Mouse (Mus musculus) testis, adult 2 months (tissue): ENCODE data around the gene Slc12a8.

Experiments used
- CTCF ChIP-seq: fragments of 200-500 bp; IDR thresholded peaks from 2 replicates; pipeline ENCODE4 v1.5.1; 2012; ENCODE audit warnings: low read depth, mild to moderate bottlenecking, inconsistent platforms, low read length, moderate library complexity; ENCODE audit not compliant: control insufficient read depth, insufficient read depth, insufficient replicate concordance
- POLR2A ChIP-seq: fragments of 200-500 bp; IDR thresholded peaks from 2 replicates; pipeline ENCODE4 v1.6.1; 2012; ENCODE audit warnings: low read depth, mild to moderate bottlenecking, inconsistent platforms, low read length, moderate library complexity; ENCODE audit not compliant: control insufficient read depth

GRCm38 (mm10) chr16:33675151-33675847 lies 158.2 kb downstream of the Slc12a8 start:
- TF ChIP-seq CTCF (no peak), POLR2A (no peak)
